Mouse (Mus musculus) liver, adult 2 months (tissue): Measurements from ENCODE around the gene Rsph14. TPM values are rescaled to one million over a fixed set of nuclear protein-coding genes. Genes with fewer than 3 reads are reported as not detected.

ENCODE experiments used
- DNase-seq: peaks from one replicate; pipeline ENCODE4 v3.0.0-alpha.2; 2011; ENCODE audit warnings: low read depth, low spot score; ENCODE audit errors: extremely low read depth
- H3K27ac ChIP-seq: fragments of 200-500 bp; replicated peaks from 2 replicates; pipeline ENCODE4 v1.5.1; 2012; ENCODE audit warnings: low read depth, mild to moderate bottlenecking, control low read depth, inconsistent platforms, low read length; ENCODE audit not compliant: insufficient read depth
- H3K27me3 ChIP-seq: fragments of 200-500 bp; 2 replicates; pipeline ENCODE4 v1.6.1; 2012; ENCODE audit warnings: mild to moderate bottlenecking, moderate library complexity, low read length, inconsistent platforms; ENCODE audit not compliant: control insufficient read depth, insufficient read depth
- H3K36me3 ChIP-seq: fragments of 200-500 bp; 2 replicates; pipeline ENCODE4 v1.6.1; 2012; ENCODE audit warnings: low read length, inconsistent platforms; ENCODE audit not compliant: control insufficient read depth, insufficient read depth
- H3K4me1 ChIP-seq: fragments of 200-500 bp; 2 replicates; pipeline ENCODE4 v1.6.1; 2011; ENCODE audit warnings: low read length; ENCODE audit not compliant: control insufficient read depth, insufficient read depth
- H3K4me3 ChIP-seq: fragments of 200-500 bp; 2 replicates; pipeline ENCODE4 v1.5.1; 2011; ENCODE audit warnings: low read depth, mild to moderate bottlenecking, control low read depth, low read length, moderate library complexity; ENCODE audit not compliant: insufficient read depth
- H3K79me2 ChIP-seq: fragments of 200-500 bp; 2 replicates; pipeline ENCODE4 v1.6.1; 2012; ENCODE audit warnings: inconsistent platforms, mild to moderate bottlenecking, low read length, moderate library complexity; ENCODE audit not compliant: control insufficient read depth, insufficient read depth
- H3K9ac ChIP-seq: fragments of 200-500 bp; 2 replicates; pipeline ENCODE4 v1.6.1; 2012; ENCODE audit warnings: low read depth, mild to moderate bottlenecking, control low read depth, inconsistent platforms, low read length
- CTCF ChIP-seq: fragments of 200-500 bp; IDR thresholded peaks from 2 replicates; pipeline ENCODE4 v1.5.1; 2011; ENCODE audit warnings: low read depth, low read length, control low read depth
- POLR2A ChIP-seq: fragments of 200-500 bp; IDR thresholded peaks from 2 replicates; pipeline ENCODE4 v1.6.1; 2011; ENCODE audit warnings: low read length, control low read depth; ENCODE audit not compliant: insufficient read depth; ENCODE audit errors: extremely low read depth
- WGBS: fragments of 180-500 bp; shearing (Covaris S2); methylation state at CpG from one replicate; pipeline ENCODE4 v1.1.7; 2018; 5-methylcytosine and 5-hydroxymethylcytosine counted together
- polyA plus RNA-seq: library from polyadenylated mRNA; depleted of rRNA; stranded (reverse); fragments of >200 nt; gene quantifications from 2 replicates; pipeline ENCODE4 v1.2.3, GENCODE M21; 2012; rRNA removed
- total RNA-seq: library from RNA; depleted of rRNA; stranded (reverse); fragments of >200 nt; gene quantifications from 2 replicates; pipeline ENCODE4 v1.2.3, GENCODE M21; 2014; rRNA removed

Gene Rsph14
- total RNA-seq (not detected in 2 replicates), polyA plus RNA-seq (not detected in 2 replicates)

- no peaks in the 10 kb centered on the region for H3K79me2 ChIP-seq
- no peaks in the 10 kb centered on the region for H3K27me3 ChIP-seq
- peak; percentile 86 for DNase-seq
- H3K27ac ChIP-seq = no peak within 1 kb of the TSS
- no peak within 1 kb of the TSS for H3K4me3 ChIP-seq
- no peaks in the 10 kb centered on the region for H3K36me3 ChIP-seq
- WGBS = 24% methylated on average over 10 of the region's 10 CpGs
- no peak within 1 kb of the TSS for H3K9ac ChIP-seq
- peaks cover 16% of the 10 kb centered on the region for H3K4me1 ChIP-seq
- TF ChIP-seq CTCF = no peak
- TF ChIP-seq POLR2A = no peak
These were observed at the start of gene Rsph14 for GRCm38 (mm10) chr10:75032395-75032794. Gene Rsph14, minus strand, starts transcription at chr10:75032586.

GRCm38 (mm10) chr10:75078174-75079128 is 46.1 kb upstream of the Rsph14 start:
- Histone ChIP-seq H3K4me1 (peaks cover 17% of the 10 kb centered on the region), H3K4me3 (no peak overlapping the region), H3K27me3 (no peaks in the 10 kb centered on the region), H3K9ac (no peak overlapping the region), H3K27ac (peak overlapping the region; percentile 65), H3K36me3 (no peaks in the 10 kb centered on the region), H3K79me2 (peaks cover 44% of the 10 kb centered on the region)
- 37% methylated on average over 14 of the region's 14 CpGs for WGBS
- no peak for TF ChIP-seq POLR2A
- TF ChIP-seq CTCF = no peak
- peak; percentile 80 for DNase-seq

GRCm38 (mm10) chr10:75075665-75076064 is 43.3 kb upstream of the Rsph14 start:
- H3K27ac ChIP-seq = no peak overlapping the region
- H3K4me3 ChIP-seq = no peak overlapping the region
- H3K9ac ChIP-seq = no peak overlapping the region
- WGBS = 33% methylated on average over 5 of the region's 5 CpGs
- no peak for TF ChIP-seq CTCF
- TF ChIP-seq POLR2A = no peak
- H3K27me3 ChIP-seq = no peaks in the 10 kb centered on the region
- H3K79me2 ChIP-seq = peaks cover 61% of the 10 kb centered on the region
- H3K4me1 ChIP-seq = peaks cover 17% of the 10 kb centered on the region
- DNase-seq = no peak
- no peaks in the 10 kb centered on the region for H3K36me3 ChIP-seq

GRCm38 (mm10) chr10:75070281-75070976 is 38.0 kb upstream of the Rsph14 start:
- H3K79me2 ChIP-seq = peaks cover 58% of the 10 kb centered on the region
- H3K27ac ChIP-seq = no peak overlapping the region
- no peaks in the 10 kb centered on the region for H3K36me3 ChIP-seq
- no peak for TF ChIP-seq CTCF
- no peak for TF ChIP-seq POLR2A
- 55% methylated on average over 11 of the region's 11 CpGs for WGBS
- no peak overlapping the region for H3K4me3 ChIP-seq
- no peak overlapping the region for H3K9ac ChIP-seq
- peaks cover 9% of the 10 kb centered on the region for H3K4me1 ChIP-seq
- DNase-seq = no peak
- no peaks in the 10 kb centered on the region for H3K27me3 ChIP-seq

- WGBS = 21% methylated on average over 12 of the region's 12 CpGs
- Histone ChIP-seq H3K27ac (peak overlapping the region; percentile 63), H3K4me1 (peaks cover 11% of the 10 kb centered on the region)
These were observed 36.4 kb upstream of the Rsph14 start for GRCm38 (mm10) chr10:75068624-75069328.

More at GRCm38 (mm10) chr10:75068624-75069328, 36.4 kb upstream of the Rsph14 start:
- H3K4me3 ChIP-seq = no peak overlapping the region
- no peaks in the 10 kb centered on the region for H3K36me3 ChIP-seq
- no peak overlapping the region for H3K9ac ChIP-seq
- H3K79me2 ChIP-seq = peaks cover 57% of the 10 kb centered on the region
- no peaks in the 10 kb centered on the region for H3K27me3 ChIP-seq
- no peak for TF ChIP-seq CTCF
- TF ChIP-seq POLR2A = no peak
- DNase-seq = peak; percentile 76
